In genomic region chr12:22745067-22745466, GRCm38 (mm10) we compare ENCODE assay signal across 8 mouse cellular contexts.
DNase-seq lines count a peak whose midpoint lies in the region; ATAC-seq and TF ChIP-seq lines count a peak whose summit lies in the region.
"Not testable (repeated sequence)": the region's sequence is repeated elsewhere in the genome, so short reads cannot be mapped to it uniquely, and the experiment has no call there.

No protein-coding gene starts in this region.

- TF ChIP-seq EP300 in stomach, postnatal 0 days (optimal IDR thresholded peaks at IDR 0.05), result not testable (repeated sequence)

- H3K27me3 ChIP-seq in embryonic facial prominence, embryonic 10.5 days (replicated peaks; ENCODE audit: low read depth, poor library complexity, severe bottlenecking); hindbrain, embryonic 14.5 days (ENCODE audit: control insufficient read depth, insufficient read depth, low read length); lung, embryonic 14.5 days (ENCODE audit: insufficient read depth, low read length); neural tube, embryonic 12.5 days (replicated peaks); stomach, postnatal 0 days (ENCODE audit: control insufficient read depth, insufficient read depth, low read length): not testable (repeated sequence)

- ATAC-seq in hindbrain, embryonic 14.5 days (ENCODE audit: low FRiP score); lung, embryonic 14.5 days (ENCODE audit: insufficient read depth); neural tube, embryonic 12.5 days (ENCODE audit: low FRiP score, low read depth); stomach, postnatal 0 days (ENCODE audit: low FRiP score, low TSS enrichment): not testable (repeated sequence)

- peak; percentile 1 for DNase-seq in ES-CJ7 (ENCODE audit: low read depth, low spot score)
- peak; percentile 35 for DNase-seq in embryonic facial prominence, embryonic 10.5 days (ENCODE audit: low spot score)
- peak; percentile 84 for DNase-seq in heart, adult 11 months
- not testable (repeated sequence) for DNase-seq in hindbrain, embryonic 14.5 days (ENCODE audit: low spot score); lung, embryonic 14.5 days
- DNase-seq in kidney, postnatal 4 days, result peak; percentile 37 to 57
- DNase-seq in stomach, postnatal 0 days (ENCODE audit: low spot score), result peak; percentile 9

- peak overlapping the region; percentile 54 for H3K4me3 ChIP-seq in embryonic facial prominence, embryonic 10.5 days
- H3K4me3 ChIP-seq in hindbrain, embryonic 14.5 days (replicated peaks; ENCODE audit: low read length), result peak overlapping the region; percentile 20
- H3K4me3 ChIP-seq in lung, embryonic 14.5 days (ENCODE audit: low read depth, low read length), result peak overlapping the region; percentile 34
- peak overlapping the region; percentile 29 for H3K4me3 ChIP-seq in neural tube, embryonic 12.5 days
- H3K4me3 ChIP-seq in stomach, postnatal 0 days (ENCODE audit: low read depth, low read length), result not testable (repeated sequence)

- H3K4me2 ChIP-seq in hindbrain, embryonic 14.5 days (replicated peaks), result peak overlapping the region; percentile 15
- H3K4me2 ChIP-seq in lung, embryonic 14.5 days, result peak overlapping the region; percentile 40; the same call in 1 of the 2 replicates
- H3K4me2 ChIP-seq in neural tube, embryonic 12.5 days (replicated peaks), result peak overlapping the region; percentile 44
- 0 out of 2 replicates have a peak overlapping the region, but pooled peaks have one; percentile 29 for H3K4me2 ChIP-seq in stomach, postnatal 0 days (replicated peaks; ENCODE audit: low read depth)

- WGBS in embryonic facial prominence, embryonic 10.5 days, result 11% methylated on average over 41 of the region's 43 CpGs
- WGBS in hindbrain, embryonic 14.5 days, result 14% methylated on average over 25 of the region's 43 CpGs
- 5% methylated on average over 25 of the region's 43 CpGs for WGBS in lung, embryonic 14.5 days
- WGBS in neural tube, embryonic 12.5 days, result 4% methylated on average over 39 of the region's 43 CpGs
- WGBS in stomach, postnatal 0 days, result 15% methylated on average over 20 of the region's 43 CpGs

- H3K9me3 ChIP-seq in embryonic facial prominence, embryonic 10.5 days, result peaks cover 13% of the 10 kb centered on the region
- H3K9me3 ChIP-seq in hindbrain, embryonic 14.5 days (ENCODE audit: control insufficient read depth, low read length); lung, embryonic 14.5 days (ENCODE audit: low read depth, low read length); neural tube, embryonic 12.5 days; stomach, postnatal 0 days (ENCODE audit: control insufficient read depth, low read length): not testable (repeated sequence)

- H3K4me1 ChIP-seq in embryonic facial prominence, embryonic 10.5 days; hindbrain, embryonic 14.5 days (replicated peaks; ENCODE audit: control insufficient read depth, insufficient read depth, low read length); lung, embryonic 14.5 days (ENCODE audit: insufficient read depth); neural tube, embryonic 12.5 days; stomach, postnatal 0 days (replicated peaks; ENCODE audit: control insufficient read depth, insufficient read depth): not testable (repeated sequence)

- H3K27ac ChIP-seq in embryonic facial prominence, embryonic 10.5 days (replicated peaks); hindbrain, embryonic 14.5 days; lung, embryonic 14.5 days (ENCODE audit: low read depth); neural tube, embryonic 12.5 days; stomach, postnatal 0 days (replicated peaks): not testable (repeated sequence)

- H3K9ac ChIP-seq in hindbrain, embryonic 14.5 days; neural tube, embryonic 12.5 days; stomach, postnatal 0 days (ENCODE audit: low read length): not testable (repeated sequence)
- peak overlapping the region; percentile 20 for H3K9ac ChIP-seq in lung, embryonic 14.5 days

- not testable (repeated sequence) for TF ChIP-seq CTCF in lung, embryonic 14.5 days (IDR thresholded peaks at IDR 0.05; ENCODE audit: low read depth); stomach, postnatal 0 days (IDR thresholded peaks at IDR 0.05; ENCODE audit: low read depth)

- H3K36me3 ChIP-seq in embryonic facial prominence, embryonic 10.5 days (replicated peaks); hindbrain, embryonic 14.5 days (replicated peaks; ENCODE audit: control insufficient read depth, insufficient read depth); lung, embryonic 14.5 days (ENCODE audit: insufficient read depth); neural tube, embryonic 12.5 days; stomach, postnatal 0 days (ENCODE audit: control insufficient read depth, insufficient read depth, low read length): not testable (repeated sequence)
